Mouse (Mus musculus): ENCODE results near the gene Lrrc74b.

- TF ChIP-seq MAFK (IDR thresholded peaks at IDR 0.05; ENCODE audit: insufficient read depth, low read depth, low read length) (no peak), CHD2 (IDR thresholded peaks at IDR 0.05; ENCODE audit: low read depth, low read length) (no peak), ZNF384 (IDR thresholded peaks at IDR 0.05; ENCODE audit: low read depth, low read length) (no peak), ZC3H11A (IDR thresholded peaks at IDR 0.05; ENCODE audit: borderline replicate concordance, low read depth, low read length) (no peak), HCFC1 (IDR thresholded peaks at IDR 0.05; ENCODE audit: borderline replicate concordance, insufficient read depth, low read length) (no peak)
Observed at GRCm38 (mm10) chr16:17502681-17503080, 58.4 kb downstream of the Lrrc74b start.
